Mouse (Mus musculus) urinary bladder, postnatal 25 days (tissue): Measurements from ENCODE around the gene Krt19.

Experiments
- DNase-seq: peaks from one replicate; pipeline ENCODE4 v3.0.0; 2022; ENCODE audit warnings: low spot score

Gene Krt19

GRCm38 (mm10) chr11:100137693-100138092, 10.8 kb downstream of the Krt19 start:
- DNase-seq, result no peak

GRCm38 (mm10) chr11:100136559-100136958, 11.9 kb downstream of the Krt19 start:
- no peak for DNase-seq

GRCm38 (mm10) chr11:100135731-100136130, 12.7 kb downstream of the Krt19 start, which contains the start of gene Krt15:
Gene Krt15 (minus strand): TSS chr11:100135928.
- DNase-seq, result no peak

- no peak for DNase-seq
Measured at GRCm38 (mm10) chr11:100124901-100125300, 23.6 kb downstream of the Krt19 start.

- no peak for DNase-seq
Measured at GRCm38 (mm10) chr11:100121466-100121865, 27.0 kb downstream of the Krt19 start, which contains the start of gene Krt13. Gene Krt13 (minus strand): TSS chr11:100121566.

- DNase-seq, result no peak
Measured at GRCm38 (mm10) chr11:100120331-100120730, 28.1 kb downstream of the Krt19 start.

- DNase-seq, result no peak
Measured at GRCm38 (mm10) chr11:100113742-100114029, 34.8 kb downstream of the Krt19 start.

- no peak for DNase-seq
Measured at GRCm38 (mm10) chr11:100112935-100113741, 35.3 kb downstream of the Krt19 start.

GRCm38 (mm10) chr11:100105576-100106122, 42.8 kb downstream of the Krt19 start, which contains the start of gene Krt36:
Gene Krt36 (minus strand): TSS chr11:100105626.
- DNase-seq, result no peak

GRCm38 (mm10) chr11:100102693-100103429, 45.6 kb downstream of the Krt19 start:
- no peak for DNase-seq

- DNase-seq, result no peak
Measured at GRCm38 (mm10) chr11:100100391-100100790, 48.1 kb downstream of the Krt19 start.

GRCm38 (mm10) chr11:100097819-100098218, 50.6 kb downstream of the Krt19 start:
- DNase-seq, result no peak

GRCm38 (mm10) chr11:100096141-100096540, 52.3 kb downstream of the Krt19 start, which contains the start of gene Krt35:
Gene Krt35 (minus strand): TSS chr11:100096241.
- no peak for DNase-seq
